ENCODE assay signal across 21 mouse cellular contexts in the genomic region with DNA sequence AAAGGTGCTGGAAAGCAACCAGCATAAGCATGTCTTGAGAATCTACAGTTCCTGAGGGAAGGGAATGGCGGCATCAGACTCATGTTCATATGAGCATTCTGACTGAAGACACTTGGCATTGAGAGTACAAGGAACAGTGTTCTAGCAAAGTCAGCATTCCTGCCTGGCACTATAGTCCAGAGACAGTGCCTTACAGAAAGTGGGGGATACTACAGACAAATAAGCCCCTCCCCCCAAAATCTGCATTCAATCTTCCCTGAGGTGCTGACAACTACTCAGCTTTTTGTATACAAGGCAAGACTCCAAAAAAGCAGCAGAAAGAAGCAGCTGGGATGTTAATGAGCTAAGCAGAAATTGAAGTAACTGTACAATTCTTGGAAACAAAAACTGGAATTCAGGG. TPM values are rescaled to one million over a fixed set of nuclear protein-coding genes. Genes with fewer than 3 reads are reported as not detected.
A peak's percentile ranks its signal among the peaks of the same experiment; 100 is the strongest.
DNase-seq lines count a peak whose midpoint lies in the region; ATAC-seq and TF ChIP-seq lines count a peak whose summit lies in the region.
"Had no signal": no experiment of that assay in that cellular context is flagged by ENCODE, and none has a peak within 500 bp of the region (broad histone marks: within the 10 kb centered on the region; RNA-seq: fewer than 3 reads in every experiment).

No protein-coding gene starts in this region.

- H3K4me2 ChIP-seq in liver, embryonic 11.5 days = no peak overlapping the region
- H3K4me2 ChIP-seq: hindbrain, embryonic 13.5 days; limb, embryonic 13.5 days had no signal

- no peak for TF ChIP-seq POLR2A in liver, adult 2 months (IDR thresholded peaks at IDR 0.05; ENCODE audit: extremely low read depth, insufficient read depth, low read length)

- H3K27ac ChIP-seq in heart, embryonic 10.5 days = no peak overlapping the region
- no peak overlapping the region for H3K27ac ChIP-seq in liver, adult 2 months (replicated peaks; ENCODE audit: insufficient read depth, low read depth, low read length)
- H3K27ac ChIP-seq in liver, embryonic 11.5 days (ENCODE audit: low read depth, low read length) = no peak overlapping the region
- H3K27ac ChIP-seq: hindbrain, embryonic 13.5 days; limb, embryonic 13.5 days had no signal

- peak; percentile 12 to 16 for DNase-seq in heart, postnatal 10 days
- DNase-seq in heart, embryonic 10.5 days (ENCODE audit: low spot score) = no peak
- peak; percentile 2 for DNase-seq in liver, adult 2 months (ENCODE audit: extremely low read depth, low read depth, low spot score)
- no peak for DNase-seq in liver, embryonic 11.5 days (ENCODE audit: low spot score)
- DNase-seq in NIH3T3 (ENCODE audit: low read depth) = peak; percentile 13
- peak; percentile 3 for DNase-seq in brain, adult 2 months (ENCODE audit: low read depth, low spot score)
- no peak for DNase-seq in gastrocnemius, postnatal 10 days
- DNase-seq: adrenal gland, adult 8-10 months; cerebellum, adult 11-12 months; cerebellum, postnatal 25 days; gastrocnemius, postnatal 25 days; kidney, adult 11 months; kidney, postnatal 10 days; midbrain, embryonic 14.5 days; right cerebral cortex, postnatal 14 days; spleen, adult 18-20 months; thymus, postnatal 25 days had no signal

- intact Hi-C loops in heart, postnatal 10 days (cut with DNase I) = no loop called here

- H3K9me3 ChIP-seq in heart, embryonic 10.5 days = no peaks in the 10 kb centered on the region
- H3K9me3 ChIP-seq in liver, embryonic 11.5 days (ENCODE audit: control insufficient read depth, low read length) = no peaks in the 10 kb centered on the region
- H3K9me3 ChIP-seq: hindbrain, embryonic 13.5 days; limb, embryonic 13.5 days; megakaryocyte, embryonic 14.5 days had no signal

- no peak for TF ChIP-seq CTCF in liver, adult 2 months (IDR thresholded peaks at IDR 0.05; ENCODE audit: low read depth, low read length)

- WGBS in heart, embryonic 10.5 days = 92% methylated on average over 1 of the region's 1 CpGs
- WGBS in liver, adult 2 months = 92% methylated on average over 1 of the region's 1 CpGs
- WGBS in liver, embryonic 11.5 days = 73% methylated on average over 1 of the region's 1 CpGs

- H3K4me1 ChIP-seq in heart, embryonic 10.5 days = no peaks in the 10 kb centered on the region
- no peaks in the 10 kb centered on the region for H3K4me1 ChIP-seq in liver, adult 2 months (ENCODE audit: control insufficient read depth, insufficient read depth, low read length)
- H3K4me1 ChIP-seq in liver, embryonic 11.5 days (replicated peaks; ENCODE audit: control insufficient read depth, insufficient read depth, low read length) = no peaks in the 10 kb centered on the region
- H3K4me1 ChIP-seq: hindbrain, embryonic 13.5 days; limb, embryonic 13.5 days; megakaryocyte, embryonic 14.5 days had no signal

- no peak overlapping the region for H3K4me3 ChIP-seq in heart, embryonic 10.5 days
- no peak overlapping the region for H3K4me3 ChIP-seq in liver, adult 2 months (ENCODE audit: insufficient read depth, low read depth, low read length)
- no peak overlapping the region for H3K4me3 ChIP-seq in liver, embryonic 11.5 days (ENCODE audit: low read depth, low read length)
- H3K4me3 ChIP-seq: erythroblast, embryonic 14.5 days; hindbrain, embryonic 13.5 days; limb, embryonic 13.5 days; megakaryocyte, embryonic 14.5 days had no signal

- no peaks in the 10 kb centered on the region for H3K36me3 ChIP-seq in heart, embryonic 10.5 days
- no peaks in the 10 kb centered on the region for H3K36me3 ChIP-seq in liver, adult 2 months (ENCODE audit: control insufficient read depth, insufficient read depth, low read length)
- no peaks in the 10 kb centered on the region for H3K36me3 ChIP-seq in liver, embryonic 11.5 days (ENCODE audit: control insufficient read depth, insufficient read depth, low read length)

- no peaks in the 10 kb centered on the region for H3K27me3 ChIP-seq in heart, embryonic 10.5 days (ENCODE audit: insufficient read depth, poor library complexity, severe bottlenecking)
- no peaks in the 10 kb centered on the region for H3K27me3 ChIP-seq in liver, adult 2 months (ENCODE audit: control insufficient read depth, insufficient read depth, low read length)
- no peaks in the 10 kb centered on the region for H3K27me3 ChIP-seq in liver, embryonic 11.5 days (replicated peaks; ENCODE audit: control insufficient read depth, insufficient read depth, low read length)
- H3K27me3 ChIP-seq: hindbrain, embryonic 13.5 days; limb, embryonic 13.5 days; megakaryocyte, embryonic 14.5 days had no signal

- H3K79me2 ChIP-seq in liver, adult 2 months (ENCODE audit: control insufficient read depth, insufficient read depth, low read length) = no peaks in the 10 kb centered on the region

- ATAC-seq in liver, embryonic 11.5 days (replicated peaks; ENCODE audit: low FRiP score) = no peak

- no peak overlapping the region for H3K9ac ChIP-seq in liver, adult 2 months (ENCODE audit: low read depth, low read length)
- no peak overlapping the region for H3K9ac ChIP-seq in liver, embryonic 11.5 days (ENCODE audit: low read depth, low read length)
- H3K9ac ChIP-seq: hindbrain, embryonic 13.5 days; limb, embryonic 13.5 days had no signal

RNA-seq across cellular contexts. Expression of gene Scaper, which starts 59.9 kb away (rescaled TPM):
- 10 to 100 TPM; 16.3 to 17.5 TPM for total RNA-seq in heart, postnatal 10 days (2021)
- 6.3 and 7.0 TPM in 2 replicates for polyA plus RNA-seq in heart, embryonic 10.5 days (2016; fragmentation: Nextera tagmentation; extraction: Ambion mirVana)
- total RNA-seq in liver, adult 2 months (2014; rRNA removed) = 7.7 and 9.5 TPM in 2 replicates
- polyA plus RNA-seq in liver, adult 2 months (2012; rRNA removed) = 1.2 and 1.4 TPM in 2 replicates
- polyA plus RNA-seq in liver, embryonic 11.5 days (2014; fragmentation: Nextera tagmentation; extraction: Ambion mirVana) = 4.3 and 4.9 TPM in 2 replicates
- total RNA-seq in gastrocnemius, postnatal 10 days (2021) = 10 to 100 TPM in 1 of 2 experiments, 1 to 10 TPM in 1; 9.5 to 11.1 TPM

Comparison
In these comparisons a context has a peak if more than half of its experiments do, and no peak if none do; other contexts are left out.
1. DNase-seq: peak in heart, postnatal 10 days (2 of 2), liver, adult 2 months (single experiment), NIH3T3 (single experiment) and brain, adult 2 months (single experiment); none in heart, embryonic 10.5 days (single experiment), liver, embryonic 11.5 days (single experiment) and gastrocnemius, postnatal 10 days (single experiment).